Comparison of ENCODE assay signal across 21 mouse cellular contexts in the genomic region with DNA sequence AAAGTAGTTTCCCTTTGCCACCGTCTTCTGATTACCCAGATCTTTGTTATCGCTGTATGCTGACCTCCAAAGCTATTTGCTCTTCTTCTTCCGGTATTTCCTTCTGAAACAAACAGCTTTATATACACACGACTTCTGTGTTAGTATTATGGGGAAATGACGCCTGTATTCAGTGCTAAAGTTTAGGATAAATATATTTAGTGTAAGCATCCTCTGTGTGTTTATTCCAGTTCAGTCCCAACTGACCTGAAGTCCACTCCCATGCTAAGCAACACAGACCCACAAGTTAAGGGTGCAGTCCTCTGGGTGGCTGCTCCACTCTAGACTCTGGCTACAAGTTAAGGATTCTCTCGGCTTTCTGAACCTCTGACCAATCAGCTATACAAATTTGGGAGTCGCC. TPM values are rescaled to one million over a fixed set of nuclear protein-coding genes. Genes with fewer than 3 reads are reported as not detected.
"Had no signal": no experiment of that assay in that cellular context is flagged by ENCODE, and none has a peak within 500 bp of the region (broad histone marks: within the 10 kb centered on the region; RNA-seq: fewer than 3 reads in every experiment).

No protein-coding gene starts in this region.

- DNase-seq: liver, embryonic 13.5 days; liver, postnatal 0 days; midbrain, embryonic 14.5 days; retina, postnatal 1 day; right cerebral cortex, adult 18-20 months; right cerebral cortex, postnatal 25 days; right cerebral cortex, postnatal 4 days; spleen, adult 18-20 months; thymus, adult 2 months; thymus, postnatal 25 days; thymus, postnatal 4 days had no signal

- H3K36me3 ChIP-seq: liver, embryonic 13.5 days; liver, embryonic 15.5 days; neural tube, embryonic 15.5 days had no signal

- H3K27me3 ChIP-seq: liver, embryonic 13.5 days; liver, embryonic 15.5 days; lung, embryonic 15.5 days; midbrain, embryonic 12.5 days; neural tube, embryonic 13.5 days; neural tube, embryonic 15.5 days had no signal

- H3K4me3 ChIP-seq: liver, embryonic 13.5 days; liver, embryonic 15.5 days; lung, embryonic 15.5 days; midbrain, embryonic 10.5 days; midbrain, embryonic 12.5 days; myocyte; neural tube, embryonic 13.5 days; neural tube, embryonic 15.5 days had no signal

- H3K27ac ChIP-seq: liver, embryonic 13.5 days; liver, embryonic 15.5 days; lung, embryonic 15.5 days; midbrain, embryonic 10.5 days; midbrain, embryonic 12.5 days; neural tube, embryonic 13.5 days; neural tube, embryonic 15.5 days had no signal

- ATAC-seq: liver, postnatal 0 days; midbrain, embryonic 16.5 days had no signal

- H3K4me2 ChIP-seq: liver, embryonic 11.5 days; liver, embryonic 13.5 days; liver, embryonic 15.5 days; lung, embryonic 15.5 days; midbrain, embryonic 12.5 days; neural tube, embryonic 13.5 days; neural tube, embryonic 15.5 days had no signal

- H3K4me1 ChIP-seq: liver, embryonic 13.5 days; liver, embryonic 15.5 days; lung, embryonic 15.5 days; midbrain, embryonic 10.5 days; midbrain, embryonic 12.5 days; neural tube, embryonic 13.5 days; neural tube, embryonic 15.5 days had no signal

- H3K9me3 ChIP-seq: liver, embryonic 13.5 days; liver, embryonic 15.5 days; lung, embryonic 15.5 days; midbrain, embryonic 10.5 days; midbrain, embryonic 12.5 days; neural tube, embryonic 13.5 days; neural tube, embryonic 15.5 days had no signal

- H3K9ac ChIP-seq: liver, embryonic 13.5 days; liver, embryonic 15.5 days; liver, postnatal 0 days; lung, embryonic 15.5 days; midbrain, embryonic 12.5 days; neural tube, embryonic 13.5 days; neural tube, embryonic 15.5 days had no signal

RNA-seq across cellular contexts. Expression of a gene that starts 52.2 kb away (rescaled TPM):
- total RNA-seq: megakaryocyte-erythroid progenitor cell, adult 5-6 weeks had no signal
